Mouse (Mus musculus) cerebellum, postnatal 14 days (tissue): Measurements from ENCODE around the gene Caln1.

ENCODE experiments used
- DNase-seq, 2 experiments: peaks; one replicate each; pipeline ENCODE4 v3.0.0; 2021; ENCODE audit warnings: mixed read lengths in 2 of 2

The Caln1 gene

GRCm38 (mm10) chr5:130815352-130815751, 446.1 kb downstream of the Caln1 start:
- no peak for DNase-seq

GRCm38 (mm10) chr5:130820021-130820648, 450.9 kb downstream of the Caln1 start:
- DNase-seq, result no peak

GRCm38 (mm10) chr5:130820661-130821060, 451.4 kb downstream of the Caln1 start:
- no peak for DNase-seq

GRCm38 (mm10) chr5:130825797-130826196, 456.5 kb downstream of the Caln1 start:
- DNase-seq, result peak; percentile 38 to 53

GRCm38 (mm10) chr5:130848562-130848961, 479.3 kb downstream of the Caln1 start:
- DNase-seq, result no peak

- DNase-seq, result peak in 1 of 2 experiments; percentile 48
Measured at GRCm38 (mm10) chr5:130849610-130850009, 480.4 kb downstream of the Caln1 start.

- no peak for DNase-seq
Measured at GRCm38 (mm10) chr5:130852182-130852581, 482.9 kb downstream of the Caln1 start.

- peak; percentile 96 for DNase-seq
Measured at GRCm38 (mm10) chr5:130853371-130853770, 484.1 kb downstream of the Caln1 start.

GRCm38 (mm10) chr5:130854430-130854829, 485.2 kb downstream of the Caln1 start:
- no peak for DNase-seq

GRCm38 (mm10) chr5:130858148-130858547, 488.9 kb downstream of the Caln1 start:
- DNase-seq, result peak; percentile 81 to 84

GRCm38 (mm10) chr5:130858706-130859105, 489.5 kb downstream of the Caln1 start:
- no peak for DNase-seq

GRCm38 (mm10) chr5:130859736-130860135, 490.5 kb downstream of the Caln1 start:
- DNase-seq, result peak in 1 of 2 experiments; percentile 66

- peak; percentile 84 to 87 for DNase-seq
Measured at GRCm38 (mm10) chr5:130862302-130862701, 493.0 kb downstream of the Caln1 start.

GRCm38 (mm10) chr5:130869869-130870268, 500.6 kb downstream of the Caln1 start:
- DNase-seq, result peak in 1 of 2 experiments; percentile 51

- DNase-seq, result peak; percentile 87 to 90
Measured at GRCm38 (mm10) chr5:130871086-130871485, 501.8 kb downstream of the Caln1 start.

- DNase-seq, result peak; percentile 47 to 54
Measured at GRCm38 (mm10) chr5:130875391-130875790, 506.1 kb downstream of the Caln1 start.

GRCm38 (mm10) chr5:130880331-130880730, 511.1 kb downstream of the Caln1 start:
- DNase-seq, result no peak

- peak; percentile 39 to 41 for DNase-seq
Measured at GRCm38 (mm10) chr5:130891735-130892134, 522.5 kb downstream of the Caln1 start.

GRCm38 (mm10) chr5:130895991-130896390, 526.7 kb downstream of the Caln1 start:
- no peak for DNase-seq
